Mouse (Mus musculus): ENCODE data around the gene Fam166b.

DNA sequence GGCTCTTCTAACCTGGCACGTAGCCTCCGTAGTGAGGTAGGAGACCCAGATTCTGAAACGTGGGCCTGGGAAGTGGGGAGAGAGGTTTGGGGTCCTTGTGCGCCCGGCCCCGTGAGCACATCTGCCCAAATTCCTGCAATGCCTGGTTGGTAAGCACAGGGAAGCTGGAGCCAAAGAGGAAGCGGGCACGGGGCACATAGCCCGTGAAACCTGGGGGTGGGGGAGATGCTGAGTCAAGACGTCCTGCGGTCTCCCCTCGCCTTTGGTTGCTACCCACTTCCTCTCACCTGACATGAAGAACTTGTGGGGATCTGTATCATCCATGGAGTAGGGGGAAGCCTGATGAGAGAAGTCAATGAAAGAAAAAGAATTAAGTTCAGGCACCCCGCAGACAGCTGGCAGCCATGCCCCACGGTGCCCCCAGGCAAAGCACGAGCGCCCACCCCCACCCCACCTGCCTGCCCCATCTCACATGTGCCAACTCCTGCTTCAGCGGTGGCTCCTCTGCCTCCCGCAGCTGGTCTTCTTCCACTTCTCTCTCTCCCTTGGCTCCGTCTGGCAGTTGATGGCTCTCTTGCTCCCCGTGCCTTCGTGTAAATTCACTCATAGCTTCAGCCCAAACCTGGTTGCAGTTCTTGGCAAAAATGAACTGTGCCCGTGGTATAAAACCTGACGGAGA, 1.3 kb downstream of the Fam166b start:
- no peak for TF ChIP-seq GATA1 (IDR thresholded peaks at IDR 0.05; ENCODE audit: borderline replicate concordance, low read length)
- no peak for TF ChIP-seq FLI1 (IDR thresholded peaks at IDR 0.05; ENCODE audit: low read length)

All from megakaryocyte, embryonic 14.5 days (primary cell).